Mouse (Mus musculus) hindbrain, embryonic 11.5 days (tissue): ENCODE data around the gene Megf11. TPM values are rescaled to one million over a fixed set of nuclear protein-coding genes. Genes with fewer than 3 reads are reported as not detected.

Source experiments
- ATAC-seq: fragments of 200-750 bp; cut with Nextera tagmentation; 2 replicates; pipeline ENCODE4 v1.8.0; 2017; ENCODE audit warnings: mild to moderate bottlenecking, moderate TSS enrichment, moderate library complexity; ENCODE audit not compliant: low FRiP score
- DNase-seq: peaks from one replicate; pipeline ENCODE4 v3.0.0-alpha.2; 2015; ENCODE audit warnings: low spot score
- H3K27ac ChIP-seq: fragments of 300-500 bp; sonication (generic); 2 replicates; pipeline ENCODE4 v1.5.1; 2014; ENCODE audit warnings: mild to moderate bottlenecking, low read depth, low read length
- H3K27me3 ChIP-seq: fragments of 300-500 bp; sonication (generic); 2 replicates; pipeline ENCODE4 v1.6.1; 2014; ENCODE audit warnings: mild to moderate bottlenecking, low read length, moderate library complexity, mixed read lengths; ENCODE audit not compliant: control insufficient read depth, insufficient read depth
- H3K36me3 ChIP-seq: fragments of 300-500 bp; sonication (generic); 2 replicates; pipeline ENCODE4 v1.6.1; 2014; ENCODE audit warnings: mild to moderate bottlenecking, low read length, moderate library complexity, mixed read lengths; ENCODE audit not compliant: control insufficient read depth, insufficient read depth
- H3K4me1 ChIP-seq: fragments of 300-500 bp; sonication (generic); replicated peaks from 2 replicates; pipeline ENCODE4 v1.6.1; 2014; ENCODE audit warnings: low read length, mixed read lengths; ENCODE audit not compliant: control insufficient read depth, insufficient read depth
- H3K4me2 ChIP-seq: fragments of 300-500 bp; sonication (generic); replicated peaks from 2 replicates; pipeline ENCODE4 v1.6.1; 2014; ENCODE audit warnings: mild to moderate bottlenecking, low read depth, low read length
- H3K4me3 ChIP-seq: fragments of 300-500 bp; sonication (generic); 2 replicates; pipeline ENCODE4 v1.5.1; 2014; ENCODE audit warnings: low read depth, low read length
- H3K9ac ChIP-seq: fragments of 300-500 bp; sonication (generic); 2 replicates; pipeline ENCODE4 v1.6.1; 2014; ENCODE audit warnings: low read depth, low read length
- H3K9me3 ChIP-seq: fragments of 300-500 bp; sonication (generic); 2 replicates; pipeline ENCODE4 v1.6.1; 2016; ENCODE audit warnings: low read length; ENCODE audit not compliant: control insufficient read depth
- WGBS: fragments of 180-500 bp; shearing (Covaris S2); extraction: QIAGEN DNeasy Blood & Tissue Kit; methylation state at CpG from one replicate; pipeline ENCODE4 v1.1.7; 2014; 5-methylcytosine and 5-hydroxymethylcytosine counted together
- polyA plus RNA-seq: library from polyadenylated mRNA; unstranded; fragments of >200 nt; fragmentation: Nextera tagmentation; extraction: Ambion mirVana; gene quantifications from 2 replicates; pipeline ENCODE4 v1.2.1, GENCODE M21; 2014

The Megf11 gene
- polyA plus RNA-seq, 1 experiment from 2014 or later: 5.0 TPM

GRCm38 (mm10) chr9:64565915-64566314, 180.5 kb downstream of the Megf11 start:
- Histone ChIP-seq H3K4me2 (no peak overlapping the region), H3K4me3 (no peak overlapping the region), H3K36me3 (no peaks in the 10 kb centered on the region), H3K27me3 (no peaks in the 10 kb centered on the region), H3K27ac (no peak overlapping the region), H3K9me3 (no peaks in the 10 kb centered on the region), H3K9ac (no peak overlapping the region), H3K4me1 (no peaks in the 10 kb centered on the region)
- no peak for DNase-seq
- no peak for ATAC-seq

- ATAC-seq: no peak
- H3K4me2 ChIP-seq: no peak overlapping the region
- 68% methylated on average over 2 of the region's 2 CpGs for whole genome bisulfite sequencing
Observed at GRCm38 (mm10) chr9:64566376-64566775, 180.9 kb downstream of the Megf11 start.

GRCm38 (mm10) chr9:64567482-64567881, 182.1 kb downstream of the Megf11 start:
- ATAC-seq (no peak), DNase-seq (no peak)
- no peak overlapping the region for H3K4me3 ChIP-seq
- H3K4me1 ChIP-seq: no peaks in the 10 kb centered on the region
- H3K4me2 ChIP-seq: no peak overlapping the region
- no peaks in the 10 kb centered on the region for H3K27me3 ChIP-seq
- 61% methylated on average over 5 of the region's 5 CpGs for WGBS
- H3K9ac ChIP-seq: no peak overlapping the region
- H3K9me3 ChIP-seq: no peaks in the 10 kb centered on the region
- H3K27ac ChIP-seq: no peak overlapping the region
- H3K36me3 ChIP-seq: no peaks in the 10 kb centered on the region

More at GRCm38 (mm10) chr9:64566376-64566775, 180.9 kb downstream of the Megf11 start:
- no peaks in the 10 kb centered on the region for H3K36me3 ChIP-seq
- H3K4me3 ChIP-seq: no peak overlapping the region
- no peak overlapping the region for H3K9ac ChIP-seq
- H3K4me1 ChIP-seq: no peaks in the 10 kb centered on the region
- H3K27ac ChIP-seq: no peak overlapping the region
- no peaks in the 10 kb centered on the region for H3K9me3 ChIP-seq
- DNase-seq: no peak
- no peaks in the 10 kb centered on the region for H3K27me3 ChIP-seq

GRCm38 (mm10) chr9:64568467-64569260, 183.2 kb downstream of the Megf11 start:
- no peak overlapping the region for H3K4me2 ChIP-seq
- no peak overlapping the region for H3K9ac ChIP-seq
- H3K4me1 ChIP-seq: no peaks in the 10 kb centered on the region
- H3K27me3 ChIP-seq: no peaks in the 10 kb centered on the region
- H3K27ac ChIP-seq: no peak overlapping the region
- H3K9me3 ChIP-seq: no peaks in the 10 kb centered on the region
- no peak for DNase-seq
- no peak overlapping the region for H3K4me3 ChIP-seq
- WGBS: 61% methylated on average over 8 of the region's 8 CpGs
- no peak for ATAC-seq
- no peaks in the 10 kb centered on the region for H3K36me3 ChIP-seq

GRCm38 (mm10) chr9:64570448-64570847, 185.0 kb downstream of the Megf11 start:
- Histone ChIP-seq H3K4me2 (no peak overlapping the region), H3K27ac (no peak overlapping the region), H3K9ac (no peak overlapping the region), H3K27me3 (no peaks in the 10 kb centered on the region), H3K4me1 (no peaks in the 10 kb centered on the region), H3K4me3 (no peak overlapping the region), H3K9me3 (no peaks in the 10 kb centered on the region), H3K36me3 (no peaks in the 10 kb centered on the region)
- WGBS: 52% methylated on average over 4 of the region's 4 CpGs
- DNase-seq (no peak), ATAC-seq (no peak)

GRCm38 (mm10) chr9:64571091-64571490, 185.7 kb downstream of the Megf11 start:
- WGBS: 88% methylated on average over 8 of the region's 8 CpGs
- no peaks in the 10 kb centered on the region for H3K4me1 ChIP-seq
- no peaks in the 10 kb centered on the region for H3K27me3 ChIP-seq
- DNase-seq: no peak
- H3K9me3 ChIP-seq: no peaks in the 10 kb centered on the region
- H3K27ac ChIP-seq: no peak overlapping the region
- H3K4me3 ChIP-seq: no peak overlapping the region
- ATAC-seq: no peak
- no peak overlapping the region for H3K9ac ChIP-seq
- H3K4me2 ChIP-seq: no peak overlapping the region
- H3K36me3 ChIP-seq: no peaks in the 10 kb centered on the region

- 78% methylated on average over 7 of the region's 7 CpGs for WGBS
- no peaks in the 10 kb centered on the region for H3K9me3 ChIP-seq
- DNase-seq: no peak
- no peak overlapping the region for H3K9ac ChIP-seq
- H3K4me1 ChIP-seq: no peaks in the 10 kb centered on the region
- H3K27me3 ChIP-seq: no peaks in the 10 kb centered on the region
- no peak overlapping the region for H3K27ac ChIP-seq
- ATAC-seq: no peak
- H3K4me3 ChIP-seq: no peak overlapping the region
- H3K36me3 ChIP-seq: no peaks in the 10 kb centered on the region
- H3K4me2 ChIP-seq: no peak overlapping the region
Observed at GRCm38 (mm10) chr9:64572629-64573190, 187.3 kb downstream of the Megf11 start.

GRCm38 (mm10) chr9:64575658-64576057, 190.2 kb downstream of the Megf11 start:
- Histone ChIP-seq H3K9me3 (no peaks in the 10 kb centered on the region), H3K27ac (no peak overlapping the region), H3K4me2 (no peak overlapping the region), H3K4me1 (no peaks in the 10 kb centered on the region), H3K4me3 (no peak overlapping the region), H3K9ac (no peak overlapping the region), H3K36me3 (no peaks in the 10 kb centered on the region), H3K27me3 (no peaks in the 10 kb centered on the region)
- ATAC-seq (no peak), DNase-seq (no peak)
